Mouse (Mus musculus) layer of hippocampus, adult 8-10 months (tissue): ENCODE data around the gene Surf6. TPM values are rescaled to one million over a fixed set of nuclear protein-coding genes. Genes with fewer than 3 reads are reported as not detected.
"Not testable (repeated sequence)": the region's sequence is repeated elsewhere in the genome, so short reads cannot be mapped to it uniquely, and the experiment has no call there.

Experiments
- DNase-seq, 2 experiments: peaks; one replicate each; pipeline ENCODE4 v3.0.0; 2022; ENCODE audit warnings: low spot score in 2 of 2
- total RNA-seq, 4 experiments: library from RNA; stranded (reverse); gene quantifications; 2 replicates each; pipeline ENCODE4 v1.2.4; 2022

Gene Surf6
- total RNA-seq, 4 experiments from 2014 or later, result 21.4 to 29.3 (median 22.9) TPM

DNA sequence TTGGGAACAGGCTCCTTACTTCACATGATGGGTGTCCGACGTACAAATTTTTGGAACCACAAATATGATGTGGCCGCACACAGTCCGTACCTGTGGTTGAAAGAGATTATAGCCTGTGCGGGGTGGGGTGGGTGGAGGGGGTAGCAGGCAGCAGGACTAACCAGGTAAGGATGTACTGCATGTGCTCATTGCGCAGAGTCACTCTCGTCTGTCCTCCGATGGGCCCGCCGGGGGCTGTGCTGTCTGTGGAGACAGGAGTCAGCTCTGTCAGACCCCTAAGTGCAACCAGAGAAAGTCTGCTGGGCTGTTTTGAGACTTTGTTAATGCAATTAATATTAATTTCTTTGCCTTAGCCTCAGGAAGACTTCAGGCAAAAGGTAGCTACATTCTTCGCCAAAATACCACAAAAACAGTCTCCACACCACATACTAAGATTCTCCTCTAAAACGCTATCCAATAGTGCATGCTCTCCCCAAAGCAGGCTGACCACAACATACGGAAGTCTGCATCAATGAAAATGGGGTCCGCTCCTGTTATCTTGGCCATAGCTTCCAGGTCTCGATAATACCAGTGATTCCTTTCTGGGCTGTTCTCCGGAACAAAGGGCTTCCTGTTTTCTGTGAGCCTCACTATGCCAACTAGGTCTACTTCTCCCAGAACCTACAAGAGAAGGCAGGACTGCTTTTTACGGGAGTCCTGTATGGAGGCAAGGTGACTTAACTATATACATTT lies 10.9 kb upstream of the Surf6 start:
- no peak for DNase-seq

DNA sequence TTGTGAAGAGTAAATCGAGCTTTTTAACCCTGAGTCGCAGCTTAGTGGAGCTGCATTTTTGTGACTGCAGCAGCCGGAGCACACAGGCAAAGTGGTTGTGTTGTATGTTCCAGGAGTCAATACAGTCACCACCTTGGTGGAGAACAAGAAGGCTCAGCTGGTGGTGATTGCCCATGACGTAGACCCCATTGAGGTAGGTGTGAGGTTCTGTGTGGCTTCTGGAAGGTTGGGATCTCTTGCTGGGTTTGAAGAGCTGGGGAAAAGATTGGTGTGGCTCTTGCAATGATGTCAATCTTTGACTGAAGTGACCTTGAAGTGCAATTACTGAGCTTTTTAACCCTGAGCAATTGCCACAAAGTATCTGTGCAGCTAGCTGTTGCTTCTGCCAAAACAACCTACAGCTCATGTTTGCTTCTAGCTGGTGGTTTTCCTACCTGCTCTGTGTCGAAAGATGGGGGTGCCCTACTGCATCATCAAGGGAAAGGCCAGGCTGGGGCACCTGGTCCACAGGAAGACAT lies 9.6 kb upstream of the Surf6 start:
- DNase-seq, result no peak

DNA sequence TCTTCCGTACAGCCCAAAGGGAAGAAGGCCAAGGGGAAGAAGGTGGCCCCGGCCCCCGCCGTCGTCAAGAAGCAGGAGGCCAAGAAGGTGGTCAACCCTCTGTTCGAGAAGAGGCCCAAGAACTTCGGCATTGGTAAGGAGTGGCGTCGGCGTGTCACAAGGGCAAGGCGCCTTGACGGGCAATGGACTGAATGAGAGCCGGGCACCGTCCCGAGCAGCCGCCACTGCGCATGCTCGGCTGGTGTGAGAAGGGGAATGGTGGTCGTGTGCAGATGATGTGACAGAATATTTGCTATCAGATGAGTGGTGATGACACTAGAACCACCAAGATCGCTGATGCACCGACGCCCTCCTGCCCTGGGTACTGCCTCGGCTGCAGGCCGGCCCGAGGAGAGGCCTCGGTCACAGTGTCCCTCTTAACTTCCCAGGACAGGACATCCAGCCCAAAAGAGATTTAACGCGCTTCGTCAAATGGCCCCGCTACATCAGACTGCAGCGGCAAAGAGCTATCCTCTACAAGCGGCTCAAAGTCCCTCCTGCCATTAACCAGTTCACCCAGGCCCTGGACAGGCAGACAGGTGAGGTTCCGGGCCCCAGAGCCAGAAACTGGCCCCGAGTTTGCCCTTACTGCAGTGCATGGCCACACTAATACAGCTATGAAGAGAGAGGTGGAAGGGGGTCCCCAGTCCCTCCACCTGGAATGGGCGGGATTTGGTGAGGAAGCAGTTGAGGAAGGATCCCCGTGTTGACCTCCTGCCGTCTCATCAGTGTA lies 8.5 kb upstream of the Surf6 start:
- peak in 1 of 2 experiments; percentile 60 for DNase-seq

DNA sequence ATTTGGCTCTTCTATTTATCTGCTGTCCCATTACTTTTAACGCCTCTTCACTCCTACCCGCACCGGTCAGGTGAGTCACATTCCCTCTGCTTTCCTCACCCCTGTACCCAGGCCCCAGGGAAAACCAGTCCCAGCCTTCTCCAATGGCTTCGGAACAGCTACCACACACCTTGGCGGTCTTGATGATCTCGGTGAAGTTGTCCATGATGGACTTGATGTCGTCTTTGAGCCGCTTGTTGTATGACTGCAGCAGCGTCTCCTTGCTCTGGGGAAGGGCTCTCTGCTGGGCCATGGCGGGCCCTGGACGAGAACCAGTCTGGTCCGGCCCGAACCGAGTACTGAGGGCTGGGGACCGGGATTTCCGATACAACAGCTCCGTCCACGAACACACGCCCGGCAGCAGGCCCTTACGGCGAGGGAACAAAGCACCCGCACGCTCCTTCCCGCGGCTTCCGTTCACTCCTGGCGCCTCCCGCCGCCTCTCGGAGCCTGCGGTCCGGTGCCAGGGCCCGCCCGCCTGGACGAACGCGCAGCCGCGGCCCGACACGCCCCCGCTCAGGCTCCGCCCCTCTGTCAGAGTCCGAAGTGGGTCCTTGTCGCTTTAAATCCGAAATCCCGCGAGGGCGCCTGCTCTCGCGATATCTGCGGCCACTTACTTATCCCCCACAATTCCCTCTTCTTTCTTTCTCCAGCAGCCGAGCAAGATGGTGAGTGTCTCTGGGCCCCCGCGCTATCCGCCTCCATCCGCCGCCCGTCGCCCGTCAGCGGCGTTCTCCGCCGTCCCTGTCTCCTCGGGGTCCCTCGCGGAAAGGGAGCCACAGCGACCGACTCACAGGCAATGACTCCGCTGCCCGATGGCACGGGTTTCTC lies 7.7 kb upstream of the Surf6 start, which contains the start of the genes Med22 and Rpl7a:
Gene Med22, minus strand, starts transcription at position 554 of the 870 bp plus-strand sequence.
Gene Rpl7a, plus strand, starts transcription at position 641 of the 870 bp plus-strand sequence.
- peak; percentile 98 to 100 for DNase-seq

DNA sequence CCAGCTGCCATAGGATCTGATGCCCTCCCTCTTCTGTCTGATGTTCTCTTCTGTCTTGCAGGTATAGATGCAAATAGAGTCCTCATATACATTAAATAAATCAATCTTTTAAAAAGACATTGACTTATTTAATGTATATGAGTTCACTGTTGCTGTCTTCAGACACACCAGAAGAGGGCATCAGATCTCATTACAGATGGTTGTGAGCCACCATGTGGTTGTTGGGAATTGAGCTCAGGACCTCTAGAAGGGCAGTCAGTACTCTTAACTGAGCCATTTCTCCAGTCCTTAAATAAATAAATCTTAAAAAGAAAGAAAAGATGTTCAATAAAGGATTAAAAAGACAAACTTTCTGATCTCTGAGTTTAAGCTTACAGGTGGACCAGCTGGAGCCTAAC lies 6.7 kb upstream of the Surf6 start:
- DNase-seq, result no peak

DNA sequence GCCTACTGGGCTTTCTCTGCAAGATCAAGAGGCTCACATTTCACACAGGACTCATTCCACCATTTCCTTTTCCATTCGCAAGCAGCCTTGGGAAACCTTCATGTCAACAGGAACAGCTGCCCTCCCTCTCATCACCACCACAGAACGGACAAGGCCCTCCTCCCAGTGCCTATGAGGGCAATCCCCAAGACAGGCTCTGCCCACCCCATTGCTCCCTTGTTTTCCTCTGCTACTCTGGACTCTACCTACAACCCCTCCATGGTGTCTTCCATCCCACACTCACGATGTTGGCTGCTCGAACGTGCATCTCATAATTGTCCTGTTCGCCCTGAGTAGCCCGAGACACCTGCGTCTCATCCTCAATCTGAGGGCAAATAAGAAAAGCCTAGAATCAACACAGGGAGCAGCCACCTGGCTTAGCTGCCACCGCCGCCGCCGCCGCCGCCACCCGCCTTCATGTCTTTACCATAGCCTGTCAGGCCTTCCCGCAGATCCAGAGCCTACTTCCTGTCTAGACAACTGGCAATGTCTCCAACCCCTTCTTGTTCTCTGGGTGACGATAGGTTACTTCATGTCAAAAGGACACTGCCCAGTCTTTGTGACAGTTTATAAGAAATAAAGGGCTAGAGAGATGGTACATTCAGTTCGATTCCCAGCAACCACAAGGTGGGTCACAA lies 6.2 kb upstream of the Surf6 start:
- DNase-seq, result no peak

DNA sequence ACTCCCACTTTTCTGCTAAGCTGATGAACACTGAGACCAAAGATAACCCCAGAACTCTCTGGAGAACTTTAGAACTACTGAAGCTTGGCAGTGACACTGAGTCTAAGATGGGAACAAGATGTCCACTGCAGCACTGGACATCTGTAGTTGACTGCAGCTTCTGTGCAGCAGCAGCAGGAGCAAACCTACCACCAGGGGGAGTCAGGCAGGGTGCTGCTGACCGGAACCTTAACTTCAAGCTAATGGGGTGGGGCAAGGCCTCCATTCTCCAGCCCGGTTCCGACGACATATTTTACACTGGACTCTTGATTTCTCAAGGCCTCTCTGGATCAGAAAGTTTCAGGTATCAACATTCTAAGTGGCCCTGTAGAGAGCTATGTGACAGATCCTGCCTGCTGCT lies 4.4 kb upstream of the Surf6 start:
- no peak for DNase-seq

DNA sequence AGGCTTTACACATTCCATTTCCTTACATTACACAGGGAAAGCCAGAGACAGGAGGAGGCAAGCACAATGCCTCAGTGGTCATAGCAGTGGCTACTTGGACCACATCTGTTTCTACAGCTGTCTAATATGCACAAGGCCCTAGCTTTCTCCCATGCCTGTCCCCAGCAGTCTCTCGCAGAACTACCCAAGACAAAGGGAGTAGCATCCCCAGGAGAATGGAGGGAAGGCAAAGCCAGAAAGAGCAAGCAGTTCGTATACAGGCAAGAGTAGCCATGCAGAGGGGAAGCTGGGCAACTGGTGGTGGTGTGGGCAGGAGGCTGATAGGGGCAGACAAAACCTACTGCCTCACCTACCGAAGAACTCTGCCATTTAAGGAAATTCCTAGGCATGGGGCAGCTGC lies 3.8 kb upstream of the Surf6 start:
- no peak for DNase-seq

DNA sequence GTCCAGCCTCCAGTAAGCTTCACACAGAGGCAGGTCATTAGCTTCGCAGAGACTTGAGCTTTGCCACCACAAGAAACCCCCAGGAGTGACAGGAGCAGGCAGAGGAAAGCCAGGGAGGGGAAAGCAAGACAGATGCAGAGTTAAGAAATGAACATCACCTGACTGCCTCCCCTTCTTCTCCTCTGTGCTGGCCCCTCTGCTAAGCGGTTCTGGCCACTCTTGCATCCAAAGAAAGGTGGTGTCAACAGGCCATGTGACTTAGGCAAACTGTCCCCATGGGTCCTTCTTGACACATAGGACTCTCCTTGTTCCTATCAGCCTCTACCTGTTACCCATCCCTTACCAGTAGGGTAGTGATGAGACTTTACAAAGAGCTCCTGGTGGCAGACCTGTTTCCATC lies 3.3 kb upstream of the Surf6 start:
- DNase-seq, result no peak

DNA sequence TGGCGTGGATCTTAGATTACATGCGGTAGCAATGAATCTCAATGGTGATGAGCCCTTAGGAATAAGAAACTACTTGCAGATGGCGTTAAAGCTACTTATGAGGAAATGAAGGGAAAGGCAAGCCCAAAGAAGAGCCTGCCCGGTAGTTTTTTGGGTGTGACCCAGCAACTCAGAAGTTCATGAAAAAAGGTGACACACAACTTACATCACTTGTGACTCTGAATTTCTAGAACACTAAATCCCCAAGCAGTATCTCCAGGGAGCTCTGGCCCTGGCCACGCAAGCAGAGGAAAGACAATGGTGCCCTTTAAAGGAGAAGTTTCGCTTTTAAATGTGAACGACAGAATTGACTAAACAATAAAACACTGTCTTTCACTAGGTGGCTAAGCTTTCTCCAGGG lies 632 bp upstream of the Surf6 start:
- no peak for DNase-seq

DNA sequence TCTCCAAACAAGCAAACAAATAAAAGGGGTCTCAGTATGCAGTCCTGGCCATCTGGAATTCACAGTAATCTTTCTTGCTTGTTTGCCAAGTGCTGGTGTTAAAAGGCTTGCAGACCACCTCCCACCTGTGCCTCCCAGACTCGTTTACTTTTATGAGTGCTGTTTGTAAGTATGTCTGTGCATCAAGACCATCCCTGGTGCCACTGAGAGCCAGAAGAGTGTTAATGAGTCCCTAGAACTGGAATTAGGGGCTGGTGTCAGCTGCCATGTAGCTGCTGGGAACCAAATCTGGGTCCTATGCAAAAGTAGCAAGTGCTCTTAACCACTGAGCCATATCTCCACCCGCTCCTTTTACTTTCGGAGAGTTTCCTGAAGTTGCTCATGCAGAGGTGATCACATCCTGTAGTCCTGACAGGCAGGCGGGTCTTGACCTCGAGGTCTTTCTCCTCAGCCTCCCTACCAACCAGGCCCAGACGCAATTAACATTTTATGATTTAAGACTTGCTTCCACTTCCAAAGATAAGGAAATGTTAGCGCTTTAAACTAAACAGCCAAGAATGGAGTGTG lies 762 bp downstream of the Surf6 start:
- no peak for DNase-seq

DNA sequence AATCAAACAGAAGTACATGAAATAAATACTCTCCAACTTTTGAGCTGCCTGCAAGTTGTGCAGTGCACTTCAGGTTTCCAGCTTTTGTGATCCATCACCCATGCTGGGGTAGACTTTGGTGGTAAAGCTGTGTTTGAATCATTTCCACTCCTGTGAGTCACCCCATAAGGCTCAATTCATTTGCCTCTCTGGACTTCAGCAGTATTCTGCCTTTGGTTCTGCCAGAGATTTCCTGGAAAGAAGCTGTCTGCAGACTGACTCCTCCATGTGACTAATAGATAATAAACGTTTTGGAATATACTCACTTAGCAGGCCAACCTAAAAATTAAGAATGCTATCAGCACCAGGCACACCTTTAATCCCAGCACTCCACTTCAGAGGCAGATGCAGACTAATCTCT lies 1.9 kb downstream of the Surf6 start:
- DNase-seq, result no peak

DNA sequence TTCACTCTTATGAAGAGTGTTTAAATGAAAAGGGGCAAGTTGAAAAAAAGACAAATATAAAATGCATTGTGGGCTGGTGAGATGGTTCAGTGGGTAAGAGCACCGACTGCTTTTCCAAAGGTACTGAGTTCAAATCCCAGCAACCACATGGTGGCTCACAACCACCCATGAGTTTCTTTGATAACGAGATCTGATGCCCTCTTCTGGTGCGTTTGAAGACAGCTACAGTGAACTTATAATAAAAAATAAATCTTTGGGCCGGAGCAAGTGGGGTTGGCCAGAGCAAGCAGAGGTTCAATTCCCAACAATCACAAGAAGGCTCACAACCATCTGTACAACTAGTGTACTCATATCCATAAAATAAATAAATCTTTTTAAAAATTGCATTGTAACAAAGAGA lies 6.8 kb downstream of the Surf6 start:
- no peak for DNase-seq

DNA sequence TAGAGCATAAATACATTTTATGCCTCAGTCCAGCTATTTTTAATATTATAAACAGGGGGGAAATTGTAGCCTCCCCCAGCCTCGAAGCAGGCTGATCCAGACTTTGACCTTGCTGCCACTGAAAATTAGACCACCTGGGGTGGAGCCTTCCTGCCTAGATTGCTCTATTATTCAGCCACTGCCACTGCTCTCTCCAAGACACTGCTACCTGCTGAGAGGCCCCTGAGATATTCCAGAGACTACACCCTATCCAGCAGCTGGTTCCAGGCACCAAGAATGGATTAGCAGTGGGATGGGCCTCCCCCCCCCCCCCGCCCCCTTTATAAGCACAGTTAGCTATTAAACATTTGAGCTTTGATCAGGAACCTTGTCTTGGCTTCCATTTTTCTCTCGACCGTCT lies 16.5 kb downstream of the Surf6 start:
- not testable (repeated sequence) for DNase-seq

DNA sequence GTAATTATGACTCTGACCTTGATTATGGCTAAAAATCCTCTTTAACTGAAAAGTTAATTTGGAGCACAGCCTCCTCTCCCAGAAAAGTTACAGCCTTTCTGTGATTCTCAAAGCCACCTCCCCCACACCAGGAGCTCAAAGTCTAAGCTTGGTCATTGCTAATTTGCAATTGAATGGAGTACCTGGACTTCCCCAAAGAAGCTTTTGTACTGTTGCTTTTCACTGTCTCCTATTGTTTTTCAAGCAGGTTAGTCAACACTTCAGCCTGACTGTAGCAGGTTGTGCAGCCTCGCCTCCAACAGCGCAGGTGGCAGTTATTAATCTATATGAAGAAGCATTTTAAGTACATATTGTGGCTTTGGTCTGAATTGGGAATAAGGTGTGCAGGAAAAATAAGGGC lies 17.1 kb downstream of the Surf6 start:
- DNase-seq, result not testable (repeated sequence)

DNA sequence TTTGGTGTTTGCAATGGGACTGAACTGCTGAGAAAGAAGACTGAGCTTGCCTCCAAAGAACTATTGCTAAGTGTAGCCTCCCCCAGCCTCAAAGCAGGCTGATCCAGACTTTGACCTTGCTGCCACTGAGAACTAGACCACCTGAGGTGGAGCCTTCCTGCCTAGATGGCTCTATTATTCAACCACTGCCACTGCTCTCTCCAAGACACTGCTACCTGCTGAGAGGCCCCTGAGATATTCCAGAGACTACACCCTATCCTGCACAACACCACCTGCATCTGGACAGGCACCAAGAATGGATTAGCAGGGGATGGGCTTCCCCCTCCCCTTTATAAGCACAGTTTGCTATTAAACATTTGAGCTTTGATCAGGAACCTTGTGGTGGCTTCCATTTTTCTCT lies 24.1 kb downstream of the Surf6 start:
- no peak for DNase-seq

DNA sequence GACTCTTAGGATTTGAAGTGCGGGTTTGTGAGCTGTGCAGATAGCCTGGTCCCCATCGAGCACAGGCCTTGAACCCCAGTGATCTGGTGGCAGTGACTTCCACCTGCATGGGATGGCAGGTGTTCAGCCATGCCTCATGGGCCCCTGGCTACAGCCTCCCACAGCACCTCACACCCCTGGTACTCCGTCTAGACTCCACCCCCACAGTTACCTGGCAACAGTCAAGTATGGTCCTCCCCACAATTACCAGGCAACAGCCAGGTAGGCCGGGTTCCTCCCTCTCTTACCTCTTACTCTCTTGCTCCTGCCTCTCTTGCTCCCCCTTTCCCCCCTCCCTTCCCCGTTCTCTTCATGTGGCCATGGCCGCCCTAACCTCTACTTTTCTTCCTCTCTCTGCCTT lies 32.0 kb downstream of the Surf6 start:
- no peak for DNase-seq

DNA sequence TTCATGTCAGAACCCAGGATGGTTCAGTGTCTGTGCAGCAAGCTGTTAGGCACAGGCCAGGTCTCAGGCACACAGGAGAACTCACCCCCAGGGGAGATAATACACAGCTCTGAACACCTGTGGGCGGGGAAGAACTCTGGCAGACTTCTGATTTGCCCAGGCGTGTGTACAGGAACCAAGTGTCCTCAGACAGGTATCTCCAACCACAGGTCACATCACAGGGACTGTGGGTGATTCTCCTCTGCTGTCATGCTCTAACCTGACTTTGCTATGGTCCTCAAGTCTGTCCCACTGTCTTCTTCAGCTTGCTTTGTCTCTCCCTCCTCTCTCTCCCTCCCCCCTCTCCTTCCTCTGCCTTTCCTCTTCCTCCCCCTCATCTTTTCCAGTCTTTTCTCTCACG lies 37.8 kb downstream of the Surf6 start, which contains the start of gene Abo:
Gene Abo, minus strand, starts transcription at position 101 of the 400 bp plus-strand sequence.
- DNase-seq, result no peak

DNA sequence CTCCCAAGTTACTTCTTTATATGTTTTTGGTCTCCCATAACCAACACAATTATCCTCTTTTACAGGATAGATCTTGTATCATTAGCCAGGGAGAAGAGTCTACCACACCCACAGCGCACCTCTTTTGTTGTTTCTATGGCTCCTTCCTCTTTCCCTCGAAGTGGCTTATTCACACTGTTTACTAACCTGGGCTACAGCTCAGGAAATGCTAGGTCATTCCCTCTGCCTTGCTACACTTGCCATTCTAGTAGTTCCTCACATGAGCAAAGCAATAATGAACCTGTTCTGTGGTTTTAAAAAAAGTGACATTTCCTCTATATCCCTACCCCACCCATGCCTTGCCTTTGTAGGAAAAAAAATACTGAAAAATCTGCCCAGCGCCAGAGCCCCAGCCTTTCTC lies 39.8 kb downstream of the Surf6 start:
- no peak for DNase-seq

DNA sequence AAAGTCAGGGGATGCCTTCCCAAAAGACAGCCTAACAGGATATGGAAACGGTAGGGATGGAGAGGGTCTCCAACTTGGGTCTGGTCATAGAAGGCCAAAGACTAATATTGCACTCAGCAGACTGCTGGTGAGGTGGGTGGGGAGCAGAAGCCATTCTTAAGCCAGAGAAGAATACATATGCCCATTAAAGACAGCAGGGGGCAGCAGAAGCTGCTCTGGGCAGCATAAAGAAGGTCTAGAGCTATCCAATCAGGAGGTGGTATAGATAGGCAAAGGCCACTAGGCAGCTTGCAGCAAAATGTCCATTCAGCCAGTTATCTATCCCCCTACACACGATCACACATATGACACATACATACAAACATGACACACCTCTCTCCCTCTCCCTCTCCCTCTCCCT lies 55.0 kb downstream of the Surf6 start:
- DNase-seq, result peak in 1 of 2 experiments; percentile 16
